Mouse (Mus musculus): ENCODE measurements around the gene Fgfr2. TPM values are rescaled to one million over a fixed set of nuclear protein-coding genes. Genes with fewer than 3 reads are reported as not detected.

Fgfr2 gene
- polyA plus RNA-seq, 1 experiment = 59.9 TPM

GRCm38 (mm10) chr7:130213156-130213555 is 2910.0 kb downstream of the Fgfr2 start:
- TF ChIP-seq CTCF (IDR thresholded peaks at IDR 0.05; ENCODE audit: borderline replicate concordance, insufficient read depth, low read length) (no peak), POLR2A (IDR thresholded peaks at IDR 0.05; ENCODE audit: low read depth, low read length) (no peak)
- Histone ChIP-seq H3K27ac (ENCODE audit: insufficient read depth, low read length) (no peak overlapping the region), H3K4me3 (ENCODE audit: insufficient read depth, low read length) (no peak overlapping the region), H3K4me1 (ENCODE audit: control insufficient read depth, insufficient read depth, low read length) (peaks cover 7% of the 10 kb centered on the region)

DNA sequence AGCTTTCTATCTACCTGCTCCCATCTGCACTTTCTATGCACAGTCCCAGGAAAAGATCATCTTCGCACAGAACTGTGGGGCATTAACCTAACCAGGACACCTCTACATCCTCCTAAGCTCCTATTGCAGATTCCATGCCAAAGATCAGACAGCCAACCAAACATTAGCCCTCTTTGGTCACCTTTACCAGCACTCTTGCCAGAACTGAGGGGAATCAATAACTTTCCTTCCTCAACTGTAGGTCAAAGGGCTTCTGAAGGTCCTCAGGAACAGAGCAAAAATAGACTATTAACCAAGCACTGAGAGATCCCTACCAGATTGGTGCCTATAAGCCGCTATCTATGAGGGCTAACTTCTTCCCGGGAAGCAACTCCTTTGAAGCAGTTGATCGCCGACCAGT is 2911.7 kb downstream of the Fgfr2 start:
- H3K27ac ChIP-seq (ENCODE audit: insufficient read depth, low read length) = no peak overlapping the region
- no peak overlapping the region for H3K4me3 ChIP-seq (ENCODE audit: insufficient read depth, low read length)
- TF ChIP-seq CTCF (IDR thresholded peaks at IDR 0.05; ENCODE audit: borderline replicate concordance, insufficient read depth, low read length) = no peak
- no peak for TF ChIP-seq POLR2A (IDR thresholded peaks at IDR 0.05; ENCODE audit: low read depth, low read length)
- H3K4me1 ChIP-seq (ENCODE audit: control insufficient read depth, insufficient read depth, low read length) = peaks cover 7% of the 10 kb centered on the region

DNA sequence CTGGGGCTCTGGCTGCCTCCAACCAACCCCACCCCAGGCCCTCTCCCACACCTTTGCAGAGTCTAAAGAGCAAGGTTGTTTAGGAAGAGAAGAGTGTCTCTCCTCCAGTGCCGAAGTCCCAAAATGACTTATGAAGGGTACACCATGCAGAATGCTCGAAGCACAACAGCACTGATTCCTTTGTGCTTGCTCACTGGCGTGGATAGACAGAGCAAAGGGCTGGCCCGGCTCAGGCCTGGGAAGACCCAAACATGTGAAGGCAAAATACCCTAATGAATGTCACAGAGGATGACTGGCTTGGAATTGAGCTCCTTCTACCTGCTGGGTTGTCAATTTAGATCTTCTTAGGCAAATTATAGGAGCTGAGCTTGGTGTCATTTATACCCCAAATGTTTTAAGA is 2914.5 kb downstream of the Fgfr2 start:
- Histone ChIP-seq H3K4me3 (ENCODE audit: insufficient read depth, low read length) (no peak overlapping the region), H3K4me1 (ENCODE audit: control insufficient read depth, insufficient read depth, low read length) (no peaks in the 10 kb centered on the region; the same call in 1 of the 2 replicates), H3K27ac (ENCODE audit: insufficient read depth, low read length) (no peak overlapping the region)
- TF ChIP-seq CTCF (IDR thresholded peaks at IDR 0.05; ENCODE audit: borderline replicate concordance, insufficient read depth, low read length) (no peak), POLR2A (IDR thresholded peaks at IDR 0.05; ENCODE audit: low read depth, low read length) (no peak)

DNA sequence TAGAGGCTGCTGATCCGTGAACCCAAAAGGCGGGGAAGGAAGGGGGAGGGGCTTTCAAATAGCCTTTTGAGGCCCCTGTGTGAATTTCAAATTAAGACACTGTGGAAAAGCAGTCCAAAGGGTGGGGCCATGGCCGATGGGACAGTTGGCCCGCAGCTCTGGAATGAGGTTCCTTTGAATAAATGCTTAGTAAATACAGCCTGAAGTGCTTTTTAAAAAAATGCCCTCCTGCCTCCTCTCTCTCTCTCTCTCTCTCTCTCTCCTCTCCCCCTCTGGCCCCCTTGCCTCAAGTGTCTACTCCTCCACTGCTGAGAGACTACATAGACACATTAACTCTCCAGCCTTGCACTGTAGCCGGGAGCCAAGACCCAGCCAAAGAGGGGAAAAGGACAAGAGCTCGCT is 2917.0 kb downstream of the Fgfr2 start:
- Histone ChIP-seq H3K4me1 (ENCODE audit: control insufficient read depth, insufficient read depth, low read length) (peaks cover 6% of the 10 kb centered on the region), H3K27ac (ENCODE audit: insufficient read depth, low read length) (no peak overlapping the region), H3K4me3 (ENCODE audit: insufficient read depth, low read length) (no peak overlapping the region)
- TF ChIP-seq POLR2A (IDR thresholded peaks at IDR 0.05; ENCODE audit: low read depth, low read length) (no peak), CTCF (IDR thresholded peaks at IDR 0.05; ENCODE audit: borderline replicate concordance, insufficient read depth, low read length) (no peak)

GRCm38 (mm10) chr7:130205140-130205539 is 2918.0 kb downstream of the Fgfr2 start:
- Histone ChIP-seq H3K27ac (ENCODE audit: insufficient read depth, low read length) (peak overlapping the region; percentile 56), H3K4me1 (ENCODE audit: control insufficient read depth, insufficient read depth, low read length) (peaks cover 9% of the 10 kb centered on the region), H3K4me3 (ENCODE audit: insufficient read depth, low read length) (no peak overlapping the region)
- TF ChIP-seq CTCF (IDR thresholded peaks at IDR 0.05; ENCODE audit: borderline replicate concordance, insufficient read depth, low read length) = no peak
- no peak for TF ChIP-seq POLR2A (IDR thresholded peaks at IDR 0.05; ENCODE audit: low read depth, low read length)

DNA sequence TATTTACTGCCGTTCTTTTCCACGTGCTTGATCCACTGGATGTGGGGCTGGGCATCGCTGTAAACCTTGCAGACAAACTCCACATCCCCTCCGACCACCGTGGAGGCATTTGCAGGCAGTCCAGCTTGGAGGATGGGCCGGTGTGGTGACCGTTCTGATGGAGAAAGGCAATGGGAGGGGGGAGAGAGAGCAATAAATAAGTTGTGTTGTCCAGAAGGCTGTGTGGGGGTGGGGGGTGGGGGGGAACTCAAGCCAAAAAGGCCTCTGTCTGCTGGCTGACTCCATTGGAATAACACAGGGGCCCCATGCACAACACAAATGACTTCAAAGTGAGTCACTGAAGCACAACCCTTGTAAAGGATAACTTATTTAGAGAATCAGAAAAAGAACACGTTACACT is 2922.1 kb downstream of the Fgfr2 start:
- peaks cover 9% of the 10 kb centered on the region for H3K4me1 ChIP-seq (ENCODE audit: control insufficient read depth, insufficient read depth, low read length)
- H3K4me3 ChIP-seq (ENCODE audit: insufficient read depth, low read length) = no peak overlapping the region
- TF ChIP-seq POLR2A (IDR thresholded peaks at IDR 0.05; ENCODE audit: low read depth, low read length) (no peak), CTCF (IDR thresholded peaks at IDR 0.05; ENCODE audit: borderline replicate concordance, insufficient read depth, low read length) (no peak)
- peak overlapping the region; percentile 83 for H3K27ac ChIP-seq (ENCODE audit: insufficient read depth, low read length)

DNA sequence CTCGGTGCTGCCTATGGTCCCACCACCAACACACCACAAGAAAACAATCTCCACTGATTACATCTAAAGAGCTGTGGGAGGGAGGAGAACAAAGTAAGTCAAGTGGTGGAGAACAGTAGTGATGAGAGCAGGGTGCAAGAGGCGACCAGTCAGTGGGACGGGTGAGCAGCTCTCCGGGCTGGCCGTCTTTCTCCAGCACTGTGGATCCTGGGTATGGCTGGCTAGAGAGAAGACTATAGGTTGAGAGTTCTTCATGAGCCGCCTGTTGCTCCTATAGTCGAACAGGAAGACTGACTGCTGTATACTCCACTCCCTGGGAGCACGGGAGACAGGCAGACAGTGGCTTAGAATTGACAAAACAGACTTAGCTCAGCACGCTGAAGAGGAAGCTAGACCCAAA is 2923.2 kb downstream of the Fgfr2 start:
- peaks cover 9% of the 10 kb centered on the region for H3K4me1 ChIP-seq (ENCODE audit: control insufficient read depth, insufficient read depth, low read length)
- TF ChIP-seq CTCF (IDR thresholded peaks at IDR 0.05; ENCODE audit: borderline replicate concordance, insufficient read depth, low read length) (no peak), POLR2A (IDR thresholded peaks at IDR 0.05; ENCODE audit: low read depth, low read length) (no peak)
- H3K27ac ChIP-seq (ENCODE audit: insufficient read depth, low read length) = no peak overlapping the region

DNA sequence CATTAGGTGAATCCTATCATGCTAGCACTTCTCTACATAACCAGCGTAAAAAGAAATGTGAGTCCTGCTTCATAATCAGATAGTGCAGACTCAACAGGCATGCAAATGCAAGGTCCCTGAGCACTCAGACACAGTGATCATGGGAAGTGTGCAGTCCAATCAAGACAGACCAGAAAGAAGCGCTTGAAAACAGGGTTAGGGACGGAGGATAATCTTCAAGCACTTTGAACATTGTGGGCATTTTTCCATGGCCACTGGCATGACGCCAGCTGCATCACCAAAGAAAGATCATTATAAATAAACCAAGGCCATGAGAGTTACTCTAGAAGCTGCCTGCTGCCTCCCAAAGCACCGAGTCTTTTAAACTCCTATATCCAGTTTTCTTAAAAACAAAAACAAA is 2923.8 kb downstream of the Fgfr2 start:
- Histone ChIP-seq H3K27ac (ENCODE audit: insufficient read depth, low read length) (no peak overlapping the region), H3K4me1 (ENCODE audit: control insufficient read depth, insufficient read depth, low read length) (peaks cover 9% of the 10 kb centered on the region), H3K4me3 (ENCODE audit: insufficient read depth, low read length) (no peak overlapping the region)
- TF ChIP-seq CTCF (IDR thresholded peaks at IDR 0.05; ENCODE audit: borderline replicate concordance, insufficient read depth, low read length) = no peak

More for the DNA sequence above, 2923.2 kb downstream of the Fgfr2 start:
- H3K4me3 ChIP-seq (ENCODE audit: insufficient read depth, low read length) = no peak overlapping the region

DNA sequence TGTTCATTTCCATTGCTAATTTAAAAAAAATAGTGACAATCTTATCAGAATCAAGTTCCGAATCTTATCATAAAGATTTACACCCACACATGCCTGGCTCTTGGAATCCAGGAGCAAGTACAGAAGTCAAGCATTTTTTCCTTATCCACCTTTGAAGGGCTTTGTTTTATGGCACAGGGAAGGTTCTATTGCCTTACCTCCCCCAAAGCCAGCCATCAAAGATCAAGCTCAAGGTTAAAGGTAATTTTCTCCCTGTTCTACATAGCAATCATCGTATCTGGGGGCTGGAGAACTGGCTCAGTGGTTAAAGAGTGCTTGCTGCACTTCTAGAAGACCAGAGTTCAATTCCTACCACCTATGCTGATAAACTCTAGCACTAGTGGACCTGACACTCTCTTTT is 2928.1 kb downstream of the Fgfr2 start:
- Histone ChIP-seq H3K4me3 (ENCODE audit: insufficient read depth, low read length) (no peak overlapping the region), H3K27ac (ENCODE audit: insufficient read depth, low read length) (no peak overlapping the region), H3K4me1 (ENCODE audit: control insufficient read depth, insufficient read depth, low read length) (peaks cover 4% of the 10 kb centered on the region; the same call in 1 of the 2 replicates)
- TF ChIP-seq CTCF (IDR thresholded peaks at IDR 0.05; ENCODE audit: borderline replicate concordance, insufficient read depth, low read length) = no peak
- no peak for TF ChIP-seq POLR2A (IDR thresholded peaks at IDR 0.05; ENCODE audit: low read depth, low read length)

GRCm38 (mm10) chr7:130190329-130190975 is 2932.7 kb downstream of the Fgfr2 start:
- no peak overlapping the region for H3K4me3 ChIP-seq (ENCODE audit: insufficient read depth, low read length)
- H3K4me1 ChIP-seq (ENCODE audit: control insufficient read depth, insufficient read depth, low read length) = peaks cover 13% of the 10 kb centered on the region
- no peak for TF ChIP-seq CTCF (IDR thresholded peaks at IDR 0.05; ENCODE audit: borderline replicate concordance, insufficient read depth, low read length)
- no peak for TF ChIP-seq POLR2A (IDR thresholded peaks at IDR 0.05; ENCODE audit: low read depth, low read length)
- H3K27ac ChIP-seq (ENCODE audit: insufficient read depth, low read length) = 0 out of 2 replicates have a peak overlapping the region, but pooled peaks have one; percentile 0
